Mouse (Mus musculus) CH12.LX (cell line): ENCODE data around the gene Mrpl39.
A peak's percentile ranks its signal among the peaks of the same experiment; 100 is the strongest.

Source experiments
- CTCF ChIP-seq, 2 experiments: IDR thresholded peaks in 1 of 2; conservative IDR thresholded peaks in 1 of 2; 2 replicates each; pipeline ENCODE4 v1.5.1; 2011 to 2012; ENCODE audit warnings: low read depth in 2 of 2, low read length in 2 of 2, improper control_type of control experiment in 1 of 2, inconsistent platforms in 1 of 2, mild to moderate bottlenecking in 1 of 2, moderate library complexity in 1 of 2
- ELF1 ChIP-seq: IDR thresholded peaks from 2 replicates; pipeline ENCODE4 v1.6.1; 2014; ENCODE audit warnings: low read depth, mild to moderate bottlenecking, inconsistent platforms, low read length, improper control_type of control experiment
- EP300 ChIP-seq: IDR thresholded peaks from 2 replicates; pipeline ENCODE4 v1.6.1; 2011; ENCODE audit warnings: low read length, improper control_type of control experiment
- MEF2A ChIP-seq: IDR thresholded peaks from 2 replicates; pipeline ENCODE4 v1.6.1; 2014; ENCODE audit warnings: low read depth, mild to moderate bottlenecking, inconsistent platforms, low read length, improper control_type of control experiment, borderline replicate concordance
- NELFE ChIP-seq: IDR thresholded peaks from 2 replicates; pipeline ENCODE4 v1.6.1; 2011; ENCODE audit warnings: low read depth, low read length, improper control_type of control experiment
- POLR2A ChIP-seq: IDR thresholded peaks from 2 replicates; pipeline ENCODE4 v1.6.1; 2011; ENCODE audit warnings: low read depth, mild to moderate bottlenecking, improper control_type of control experiment, low read length
- SMC3 ChIP-seq: IDR thresholded peaks from 2 replicates; pipeline ENCODE4 v1.6.1; 2011; ENCODE audit warnings: low read depth, low read length, improper control_type of control experiment
- ZNF384 ChIP-seq: IDR thresholded peaks from 2 replicates; pipeline ENCODE4 v1.6.1; 2012; ENCODE audit warnings: low read depth, low read length, improper control_type of control experiment, inconsistent platforms

- peak; percentile 52; the same call in 1 of the 2 replicates for TF ChIP-seq POLR2A
- TF ChIP-seq NELFE: no peak
- no peak for TF ChIP-seq CTCF (conservative IDR thresholded peaks at IDR 0.05 in 1 of 2, IDR thresholded peaks at IDR 0.05 in 1 of 2; ENCODE audit: low read depth in 2 of 2, low read length in 2 of 2)
- no peak for TF ChIP-seq EP300
- TF ChIP-seq ZNF384: no peak
- no peak for TF ChIP-seq ELF1
- no peak for TF ChIP-seq SMC3
- TF ChIP-seq MEF2A: no peak
These were observed 21.6 kb downstream of the Mrpl39 start for GRCm38 (mm10) chr16:84713926-84714325.
